Mouse (Mus musculus): ENCODE results near the gene Kcnk10.

Kcnk10 gene

GRCm38 (mm10) chr12:98519866-98520567 lies 58.1 kb downstream of the Kcnk10 start:
- no peak for DNase-seq (ENCODE audit: low read depth)

GRCm38 (mm10) chr12:98505601-98506000 lies 72.5 kb downstream of the Kcnk10 start:
- no peak for DNase-seq (ENCODE audit: low read depth)

- no peak for DNase-seq (ENCODE audit: low read depth)
Observed at GRCm38 (mm10) chr12:98501528-98502280, 76.4 kb downstream of the Kcnk10 start.

- DNase-seq (ENCODE audit: low read depth): no peak
Observed at GRCm38 (mm10) chr12:98501045-98501444, 77.1 kb downstream of the Kcnk10 start.

- DNase-seq (ENCODE audit: low read depth): no peak
Observed at GRCm38 (mm10) chr12:98481460-98481859, 96.7 kb downstream of the Kcnk10 start.

- DNase-seq (ENCODE audit: low read depth): no peak
Observed at GRCm38 (mm10) chr12:98481048-98481447, 97.1 kb downstream of the Kcnk10 start.

GRCm38 (mm10) chr12:98477673-98478461 lies 100.2 kb downstream of the Kcnk10 start:
- DNase-seq (ENCODE audit: low read depth): no peak

GRCm38 (mm10) chr12:98471232-98471631 lies 106.9 kb downstream of the Kcnk10 start:
- no peak for DNase-seq (ENCODE audit: low read depth)

- no peak for DNase-seq (ENCODE audit: low read depth)
Observed at GRCm38 (mm10) chr12:98470097-98470496, 108.0 kb downstream of the Kcnk10 start.

- no peak for DNase-seq (ENCODE audit: low read depth)
Observed at GRCm38 (mm10) chr12:98467793-98468192, 110.3 kb downstream of the Kcnk10 start.

GRCm38 (mm10) chr12:98459889-98460288 lies 118.2 kb downstream of the Kcnk10 start:
- DNase-seq (ENCODE audit: low read depth): peak; percentile 17

- no peak for DNase-seq (ENCODE audit: low read depth)
Observed at GRCm38 (mm10) chr12:98458944-98459343, 119.2 kb downstream of the Kcnk10 start.

- DNase-seq (ENCODE audit: low read depth): no peak
Observed at GRCm38 (mm10) chr12:98458516-98458915, 119.6 kb downstream of the Kcnk10 start.

GRCm38 (mm10) chr12:98453161-98453560 lies 124.9 kb downstream of the Kcnk10 start:
- no peak for DNase-seq (ENCODE audit: low read depth)

GRCm38 (mm10) chr12:98452646-98453045 lies 125.5 kb downstream of the Kcnk10 start:
- no peak for DNase-seq (ENCODE audit: low read depth)

GRCm38 (mm10) chr12:98445637-98446036 lies 132.5 kb downstream of the Kcnk10 start:
- DNase-seq (ENCODE audit: low read depth): no peak

- DNase-seq (ENCODE audit: low read depth): no peak
Observed at GRCm38 (mm10) chr12:98444860-98445259, 133.2 kb downstream of the Kcnk10 start.

GRCm38 (mm10) chr12:98443754-98444153 lies 134.4 kb downstream of the Kcnk10 start:
- no peak for DNase-seq (ENCODE audit: low read depth)

GRCm38 (mm10) chr12:98438080-98438479 lies 140.0 kb downstream of the Kcnk10 start:
- DNase-seq (ENCODE audit: low read depth): no peak

GRCm38 (mm10) chr12:98430683-98431082 lies 147.4 kb downstream of the Kcnk10 start:
- no peak for DNase-seq (ENCODE audit: low read depth)

- no peak for DNase-seq (ENCODE audit: low read depth)
Observed at GRCm38 (mm10) chr12:98421340-98421739, 156.8 kb downstream of the Kcnk10 start.

- no peak for DNase-seq (ENCODE audit: low read depth)
Observed at GRCm38 (mm10) chr12:98419849-98420248, 158.3 kb downstream of the Kcnk10 start.

- no peak for DNase-seq (ENCODE audit: low read depth)
Observed at GRCm38 (mm10) chr12:98409580-98409979, 168.5 kb downstream of the Kcnk10 start.

Measured in c-Kit-positive CD71-negative TER-119-negative erythroid progenitor cells, embryonic 14.5 days (primary cell).